Mouse (Mus musculus): ENCODE measurements around the gene Wdpcp.

- TF ChIP-seq CTCF (IDR thresholded peaks at IDR 0.05; ENCODE audit: borderline replicate concordance, extremely low read depth, insufficient read depth, insufficient read length) (no peak), POLR2A (IDR thresholded peaks at IDR 0.05; ENCODE audit: borderline replicate concordance, extremely low read depth, insufficient read depth, insufficient read length, poor library complexity, severe bottlenecking) (no peak)
Measured at GRCm38 (mm10) chr11:21563617-21564325, 8.3 kb upstream of the Wdpcp start.
